Mouse (Mus musculus) MEL (cell line): Measurements from ENCODE around the gene Cx3cr1. TPM values are rescaled to one million over a fixed set of nuclear protein-coding genes. Genes with fewer than 3 reads are reported as not detected.

Source experiments
- DNase-seq: peaks from one replicate; pipeline ENCODE4 v3.0.0; 2011; ENCODE audit warnings: low read depth, low spot score
- H3K27ac ChIP-seq: 2 replicates; pipeline ENCODE4 v1.5.1; 2012; ENCODE audit warnings: low read depth, mild to moderate bottlenecking, control low read depth, low read length, moderate library complexity; ENCODE audit not compliant: control insufficient read depth
- H3K27me3 ChIP-seq, 2 experiments: fragments of 150-350 bp in 1 of 2; sonication (generic) in 1 of 2; 2 replicates each; pipeline ENCODE4 v1.6.1; 2012; ENCODE audit warnings: low read length in 2 of 2, mild to moderate bottlenecking in 2 of 2, improper control_type of control experiment in 1 of 2, moderate library complexity in 1 of 2; ENCODE audit not compliant: insufficient read depth in 2 of 2, control insufficient read depth in 1 of 2
- H3K36me3 ChIP-seq, 2 experiments: 2 replicates each; pipeline ENCODE4 v1.6.1; 2012 to 2014; ENCODE audit warnings: low read length in 2 of 2, improper control_type of control experiment in 1 of 2, inconsistent platforms in 1 of 2, mild to moderate bottlenecking in 1 of 2; ENCODE audit not compliant: insufficient read depth in 2 of 2, control insufficient read depth in 1 of 2
- H3K4me1 ChIP-seq, 2 experiments: fragments of 150-350 bp in 1 of 2; sonication (generic) in 1 of 2; 2 replicates each; pipeline ENCODE4 v1.6.1; 2012; ENCODE audit warnings: low read length in 2 of 2, improper control_type of control experiment in 1 of 2, mild to moderate bottlenecking in 1 of 2; ENCODE audit not compliant: insufficient read depth in 2 of 2, control insufficient read depth in 1 of 2
- H3K4me3 ChIP-seq, 2 experiments: fragments of 150-350 bp in 1 of 2; sonication (generic) in 1 of 2; 2 replicates each; pipeline ENCODE4 v1.5.1; 2012; ENCODE audit warnings: low read depth in 2 of 2, low read length in 2 of 2, mild to moderate bottlenecking in 2 of 2, moderate library complexity in 2 of 2, control low read depth in 1 of 2, improper control_type of control experiment in 1 of 2; ENCODE audit not compliant: control insufficient read depth in 1 of 2, insufficient read depth in 1 of 2
- H3K79me2 ChIP-seq: 2 replicates; pipeline ENCODE4 v1.6.1; 2012; ENCODE audit warnings: mild to moderate bottlenecking, low read length, moderate library complexity; ENCODE audit not compliant: control insufficient read depth, poor library complexity, insufficient read depth
- H3K9ac ChIP-seq: 2 replicates; pipeline ENCODE4 v1.6.1; 2012; ENCODE audit warnings: low read depth, mild to moderate bottlenecking, control low read depth, low read length, moderate library complexity; ENCODE audit not compliant: control insufficient read depth, poor library complexity, severe bottlenecking
- H3K9me3 ChIP-seq: fragments of 150-350 bp; sonication (generic); replicated peaks from 2 replicates; pipeline ENCODE4 v1.6.1; 2012; ENCODE audit warnings: mild to moderate bottlenecking, low read length, improper control_type of control experiment, moderate library complexity; ENCODE audit not compliant: insufficient read depth
- BHLHE40 ChIP-seq: IDR thresholded peaks from 2 replicates; pipeline ENCODE4 v1.6.1; 2012; ENCODE audit warnings: low read depth, mild to moderate bottlenecking, inconsistent platforms, low read length, improper control_type of control experiment, borderline replicate concordance
- CHD2 ChIP-seq: IDR thresholded peaks from 2 replicates; pipeline ENCODE4 v1.6.1; 2011; ENCODE audit warnings: low read length, improper control_type of control experiment
- CTCF ChIP-seq, 3 experiments: IDR thresholded peaks in 2 of 3; conservative IDR thresholded peaks in 1 of 3; 2 replicates each; pipeline ENCODE4 v1.5.1; 2011 to 2012; ENCODE audit warnings: low read length in 3 of 3, low read depth in 2 of 3, mild to moderate bottlenecking in 2 of 3, improper control_type of control experiment in 1 of 3, inconsistent platforms in 1 of 3, mixed read lengths in 1 of 3, moderate library complexity in 1 of 3; ENCODE audit not compliant: control insufficient read depth in 1 of 3, insufficient read depth in 1 of 3, poor library complexity in 1 of 3, severe bottlenecking in 1 of 3
- ELF1 ChIP-seq: IDR thresholded peaks from 2 replicates; pipeline ENCODE4 v1.6.1; 2014; ENCODE audit warnings: low read depth, mild to moderate bottlenecking, inconsistent platforms, low read length, improper control_type of control experiment, moderate library complexity
- GABPA ChIP-seq: IDR thresholded peaks from 2 replicates; pipeline ENCODE4 v1.6.1; 2012; ENCODE audit warnings: low read depth, mild to moderate bottlenecking, inconsistent platforms, low read length, improper control_type of control experiment, moderate library complexity
- MAFK ChIP-seq: IDR thresholded peaks from 2 replicates; pipeline ENCODE4 v1.6.1; 2011; ENCODE audit warnings: low read depth, mild to moderate bottlenecking, low read length, improper control_type of control experiment, borderline replicate concordance
- MXI1 ChIP-seq: IDR thresholded peaks from 2 replicates; pipeline ENCODE4 v1.6.1; 2011; ENCODE audit warnings: mild to moderate bottlenecking, low read depth, low read length, improper control_type of control experiment
- MYB ChIP-seq: IDR thresholded peaks from 2 replicates; pipeline ENCODE4 v1.6.1; 2011; ENCODE audit warnings: mild to moderate bottlenecking, low read depth, low read length, improper control_type of control experiment
- POLR2A ChIP-seq, 2 experiments: IDR thresholded peaks; 2 replicates each; pipeline ENCODE4 v1.6.1; 2011 to 2012; ENCODE audit warnings: low read length in 2 of 2, mild to moderate bottlenecking in 2 of 2, control low read depth in 1 of 2, improper control_type of control experiment in 1 of 2, low read depth in 1 of 2, moderate library complexity in 1 of 2; ENCODE audit not compliant: control insufficient read depth in 1 of 2, insufficient read depth in 1 of 2, poor library complexity in 1 of 2
- POLR2AphosphoS2 ChIP-seq: IDR thresholded peaks from 2 replicates; pipeline ENCODE4 v1.6.1; 2011; ENCODE audit warnings: low read length, improper control_type of control experiment
- RCOR1 ChIP-seq: IDR thresholded peaks from 2 replicates; pipeline ENCODE4 v1.6.1; 2012; ENCODE audit warnings: low read depth, mild to moderate bottlenecking, inconsistent platforms, low read length, improper control_type of control experiment
- UBTF ChIP-seq: IDR thresholded peaks from 2 replicates; pipeline ENCODE4 v1.6.1; 2012; ENCODE audit warnings: low read depth, mild to moderate bottlenecking, inconsistent platforms, low read length, improper control_type of control experiment, moderate library complexity, borderline replicate concordance; ENCODE audit not compliant: insufficient read depth
- USF2 ChIP-seq, 2 experiments: IDR thresholded peaks; 2 replicates each; pipeline ENCODE4 v1.6.1; 2011 to 2012; ENCODE audit warnings: improper control_type of control experiment in 2 of 2, low read length in 2 of 2, borderline replicate concordance in 1 of 2, inconsistent platforms in 1 of 2, low read depth in 1 of 2, mild to moderate bottlenecking in 1 of 2; ENCODE audit not compliant: insufficient read depth in 1 of 2
- ZMIZ1 ChIP-seq: IDR thresholded peaks from 2 replicates; pipeline ENCODE4 v1.6.1; 2012; ENCODE audit warnings: low read depth, mild to moderate bottlenecking, inconsistent platforms, low read length, improper control_type of control experiment, moderate library complexity
- polyA plus RNA-seq, 2 experiments: library from polyadenylated mRNA; stranded (reverse) in 1 of 2; unstranded in 1 of 2; fragments of >175 nt in 1 of 2; fragments of >200 nt in 1 of 2; gene quantifications; 2 replicates each; pipeline versions ENCODE4 v1.2.1 to v1.2.4; 2012; ENCODE audit warnings: low replicate concordance in 2 of 2, low read depth in 1 of 2; ENCODE audit not compliant: insufficient read length in 2 of 2, insufficient read depth in 1 of 2, missing spikeins in 1 of 2
- total RNA-seq: library from RNA; depleted of rRNA; stranded (reverse); fragments of 300-350 nt; gene quantifications from 2 replicates; pipeline ENCODE4 v1.2.3, GENCODE M21; 2012; rRNA removed

Cx3cr1 gene
- total and polyA plus RNA-seq, 3 experiments: not detected

- no peak for TF ChIP-seq BHLHE40
- no peak for TF ChIP-seq GABPA
- no peak for TF ChIP-seq RCOR1
- TF ChIP-seq MYB: no peak
- TF ChIP-seq MXI1: no peak
- TF ChIP-seq MAFK: no peak
- no peak for TF ChIP-seq ZMIZ1
- no peak for TF ChIP-seq USF2 (IDR thresholded peaks at IDR 0.05; ENCODE audit: borderline replicate concordance in 1 of 2, insufficient read depth in 1 of 2, low read depth in 1 of 2, low read length in 2 of 2)
- no peak for TF ChIP-seq UBTF
- TF ChIP-seq CHD2: no peak
- TF ChIP-seq POLR2A (IDR thresholded peaks at IDR 0.05; ENCODE audit: control insufficient read depth in 1 of 2, insufficient read depth in 1 of 2, low read depth in 1 of 2, low read length in 2 of 2, poor library complexity in 1 of 2): no peak
- TF ChIP-seq CTCF (IDR thresholded peaks at IDR 0.05 in 2 of 3, conservative IDR thresholded peaks at IDR 0.05 in 1 of 3; ENCODE audit: control insufficient read depth in 1 of 3, insufficient read depth in 1 of 3, low read depth in 2 of 3, low read length in 3 of 3, poor library complexity in 1 of 3, severe bottlenecking in 1 of 3): no peak
- TF ChIP-seq, all 39 proteins: peak for 0
- H3K27ac ChIP-seq: no peak overlapping the region
- H3K4me3 ChIP-seq: no peak overlapping the region
- H3K9ac ChIP-seq: no peak overlapping the region
- H3K79me2 ChIP-seq: no peaks in the 10 kb centered on the region
- no peaks in the 10 kb centered on the region for H3K9me3 ChIP-seq
- no peak for DNase-seq
- no peaks in the 10 kb centered on the region for H3K4me1 ChIP-seq
- no peaks in the 10 kb centered on the region for H3K36me3 ChIP-seq
- H3K27me3 ChIP-seq: no peaks in the 10 kb centered on the region
These were observed 216.4 kb downstream of the Cx3cr1 start for GRCm38 (mm10) chr9:119853071-119853846.

DNA sequence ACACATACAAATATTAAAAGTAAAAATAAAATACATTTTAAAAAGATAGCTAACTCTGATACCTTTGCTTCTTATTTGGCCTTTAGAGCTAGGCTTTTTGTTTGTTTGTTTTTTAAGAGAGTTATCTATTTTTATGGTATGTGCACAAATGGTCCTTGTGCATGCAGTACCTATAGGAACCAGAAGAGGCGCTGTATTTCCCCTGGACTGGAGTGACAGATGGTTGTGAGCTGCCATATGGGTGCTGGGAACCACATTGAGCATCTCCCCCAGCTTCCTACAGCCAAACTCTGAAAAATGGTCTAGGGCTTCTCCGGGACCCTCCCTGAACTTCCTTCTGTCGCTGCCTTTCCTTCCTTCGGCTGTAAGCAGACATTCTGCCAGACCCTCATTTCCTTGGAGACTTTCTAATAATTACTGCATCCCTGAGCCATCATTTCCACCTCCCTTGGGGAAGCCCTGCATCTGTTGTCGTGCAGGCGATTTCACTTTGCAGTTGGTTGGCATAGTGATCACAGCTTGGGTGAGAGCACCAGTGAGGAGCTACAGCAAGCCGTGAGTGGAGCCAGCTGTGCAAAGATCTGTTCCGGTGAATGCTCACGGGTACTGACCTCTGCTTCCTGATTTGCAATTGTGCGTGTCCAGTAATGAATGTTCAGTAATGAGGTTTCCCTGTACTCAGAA, 217.2 kb downstream of the Cx3cr1 start:
- H3K27me3 ChIP-seq: no peaks in the 10 kb centered on the region
- TF ChIP-seq POLR2AphosphoS2 (no peak), CTCF (IDR thresholded peaks at IDR 0.05 in 2 of 3, conservative IDR thresholded peaks at IDR 0.05 in 1 of 3; ENCODE audit: control insufficient read depth in 1 of 3, insufficient read depth in 1 of 3, low read depth in 2 of 3, low read length in 3 of 3, poor library complexity in 1 of 3, severe bottlenecking in 1 of 3) (peak in 1 of 3 experiments; percentile 48; a peak in 3 of 6 replicates), CHD2 (no peak), POLR2A (IDR thresholded peaks at IDR 0.05; ENCODE audit: control insufficient read depth in 1 of 2, insufficient read depth in 1 of 2, low read depth in 1 of 2, low read length in 2 of 2, poor library complexity in 1 of 2) (no peak), GABPA (no peak), USF2 (IDR thresholded peaks at IDR 0.05; ENCODE audit: borderline replicate concordance in 1 of 2, insufficient read depth in 1 of 2, low read depth in 1 of 2, low read length in 2 of 2) (no peak), ELF1 (no peak), UBTF (no peak)
- peak; percentile 9 for DNase-seq

More for the DNA sequence above, 217.2 kb downstream of the Cx3cr1 start:
- Histone ChIP-seq H3K36me3 (no peaks in the 10 kb centered on the region), H3K9ac (no peak overlapping the region), H3K9me3 (no peaks in the 10 kb centered on the region), H3K27ac (no peak overlapping the region), H3K4me3 (no peak overlapping the region), H3K79me2 (no peaks in the 10 kb centered on the region), H3K4me1 (no peaks in the 10 kb centered on the region)

Other genes starting within 250 kb of the Cx3cr1 start
- gene Scn11a, start 244.4 kb downstream of the Cx3cr1 start, total RNA-seq: 0.04 and 0.10 TPM in 2 replicates
- under 1 TPM in 1 of 2 experiments, not detected in 1; 0.15 TPM for gene Scn11a, start 244.4 kb downstream of the Cx3cr1 start, polyA plus RNA-seq
- 31.0 and 34.1 TPM in 2 replicates for gene Wdr48, start 175.0 kb downstream of the Cx3cr1 start, total RNA-seq
- gene Wdr48, start 175.0 kb downstream of the Cx3cr1 start, polyA plus RNA-seq: 10 to 100 TPM in 1 of 2 experiments, not detected in 1; 40.5 TPM
- gene Gorasp1, start 132.3 kb downstream of the Cx3cr1 start, total RNA-seq: 15.8 and 18.3 TPM in 2 replicates
- gene Gorasp1, start 132.3 kb downstream of the Cx3cr1 start, polyA plus RNA-seq: 10 to 100 TPM in 1 of 2 experiments, not detected in 1; 21.9 TPM
- not detected in 2 replicates for gene Ttc21a, start 132.3 kb downstream of the Cx3cr1 start, total RNA-seq
- under 1 TPM in 1 of 2 experiments, not detected in 1; 0.01 TPM for gene Ttc21a, start 132.3 kb downstream of the Cx3cr1 start, polyA plus RNA-seq
- 3.7 and 4.1 TPM in 2 replicates for gene Csrnp1, start 85.2 kb downstream of the Cx3cr1 start, total RNA-seq
- gene Csrnp1, start 85.2 kb downstream of the Cx3cr1 start, polyA plus RNA-seq: 1 to 10 TPM in 1 of 2 experiments, not detected in 1; 8.1 TPM
- not detected in 2 replicates for gene Xirp1, start 46.3 kb downstream of the Cx3cr1 start, total RNA-seq
- gene Xirp1, start 46.3 kb downstream of the Cx3cr1 start, polyA plus RNA-seq: not detected
- gene Ccr8, start 22.2 kb upstream of the Cx3cr1 start, total RNA-seq: not detected in 2 replicates
- gene Ccr8, start 22.2 kb upstream of the Cx3cr1 start, polyA plus RNA-seq: not detected
- 76.1 and 87.6 TPM in 2 replicates for gene Slc25a38, start 40.5 kb upstream of the Cx3cr1 start, total RNA-seq
- 10 to 100 TPM in 1 of 2 experiments, not detected in 1; 81.3 TPM for gene Slc25a38, start 40.5 kb upstream of the Cx3cr1 start, polyA plus RNA-seq
- gene Rpsa, start 57.8 kb upstream of the Cx3cr1 start, total RNA-seq: 1,584 and 1,827 TPM in 2 replicates
- gene Rpsa, start 57.8 kb upstream of the Cx3cr1 start, polyA plus RNA-seq: 1,000 to 10,000 TPM in 1 of 2 experiments, 100 to 1,000 TPM in 1; 726 to 4,532 TPM
- not detected in 2 replicates for gene Mobp, start 79.8 kb upstream of the Cx3cr1 start, total RNA-seq
- not detected for gene Mobp, start 79.8 kb upstream of the Cx3cr1 start, polyA plus RNA-seq
- not detected in 2 replicates for gene Myrip, start 231.6 kb upstream of the Cx3cr1 start, total RNA-seq
- under 1 TPM in 1 of 2 experiments, not detected in 1; 0.03 TPM for gene Myrip, start 231.6 kb upstream of the Cx3cr1 start, polyA plus RNA-seq